Mouse (Mus musculus): Measurements from ENCODE around the gene Ptcd3. TPM values are rescaled to one million over a fixed set of nuclear protein-coding genes. Genes with fewer than 3 reads are reported as not detected.
"Not testable (repeated sequence)": the region's sequence is repeated elsewhere in the genome, so short reads cannot be mapped to it uniquely, and the experiment has no call there.

Ptcd3 gene
- polyA plus RNA-seq, 1 experiment from 2014 or later = 52.1 TPM

GRCm38 (mm10) chr6:71930053-71930452 is 21.5 kb upstream of the Ptcd3 start:
- no peaks in the 10 kb centered on the region for H3K4me1 ChIP-seq (replicated peaks)
- 68% methylated on average over 10 of the region's 10 CpGs for WGBS (ENCODE audit: insufficient replicate concordance)
- H3K4me2 ChIP-seq = no peak overlapping the region
- no peak overlapping the region for H3K9ac ChIP-seq
- H3K36me3 ChIP-seq (replicated peaks) = peaks cover 79% of the 10 kb centered on the region
- no peak overlapping the region for H3K27ac ChIP-seq (replicated peaks)
- H3K9me3 ChIP-seq (replicated peaks) = no peaks in the 10 kb centered on the region
- peak; percentile 31; the same call in 1 of the 2 replicates for ATAC-seq (ENCODE audit: insufficient read depth)
- no peaks in the 10 kb centered on the region for H3K27me3 ChIP-seq
- no peak overlapping the region for H3K4me3 ChIP-seq (replicated peaks)

GRCm38 (mm10) chr6:71927911-71928310 is 19.4 kb upstream of the Ptcd3 start:
- no peak overlapping the region for H3K9ac ChIP-seq
- ATAC-seq (ENCODE audit: insufficient read depth) = no peak

GRCm38 (mm10) chr6:71925233-71925632 is 16.7 kb upstream of the Ptcd3 start:
- 47% methylated on average over 5 of the region's 5 CpGs for WGBS (ENCODE audit: insufficient replicate concordance)
- H3K4me2 ChIP-seq; H3K4me1 ChIP-seq (replicated peaks); ATAC-seq (ENCODE audit: insufficient read depth); H3K27me3 ChIP-seq; H3K27ac ChIP-seq (replicated peaks); H3K9me3 ChIP-seq (replicated peaks); H3K4me3 ChIP-seq (replicated peaks); H3K9ac ChIP-seq: not testable (repeated sequence)
- peaks cover 75% of the 10 kb centered on the region for H3K36me3 ChIP-seq (replicated peaks)

More at GRCm38 (mm10) chr6:71927911-71928310, 19.4 kb upstream of the Ptcd3 start:
- no peaks in the 10 kb centered on the region for H3K9me3 ChIP-seq (replicated peaks)
- H3K36me3 ChIP-seq (replicated peaks) = peaks cover 76% of the 10 kb centered on the region
- no peak overlapping the region for H3K4me2 ChIP-seq
- no peaks in the 10 kb centered on the region for H3K4me1 ChIP-seq (replicated peaks)
- H3K4me3 ChIP-seq (replicated peaks) = no peak overlapping the region
- H3K27me3 ChIP-seq = no peaks in the 10 kb centered on the region
- no peak overlapping the region for H3K27ac ChIP-seq (replicated peaks)

- ATAC-seq (ENCODE audit: insufficient read depth) = no peak
- H3K27ac ChIP-seq (replicated peaks) = no peak overlapping the region
- no peak overlapping the region for H3K4me3 ChIP-seq (replicated peaks)
- no peaks in the 10 kb centered on the region for H3K27me3 ChIP-seq
- H3K4me2 ChIP-seq = no peak overlapping the region
- peaks cover 85% of the 10 kb centered on the region for H3K36me3 ChIP-seq (replicated peaks)
- H3K4me1 ChIP-seq (replicated peaks) = no peaks in the 10 kb centered on the region
- no peaks in the 10 kb centered on the region for H3K9me3 ChIP-seq (replicated peaks)
- no peak overlapping the region for H3K9ac ChIP-seq
- 82% methylated on average over 7 of the region's 7 CpGs for WGBS (ENCODE audit: insufficient replicate concordance)
These were observed 12.2 kb upstream of the Ptcd3 start for GRCm38 (mm10) chr6:71920752-71921151.

GRCm38 (mm10) chr6:71911686-71912450 is 3.3 kb upstream of the Ptcd3 start:
- Histone ChIP-seq H3K4me2 (0 out of 2 replicates have a peak overlapping the region, but pooled peaks have one; percentile 4), H3K4me3 (replicated peaks) (no peak overlapping the region), H3K4me1 (replicated peaks) (peaks cover 40% of the 10 kb centered on the region), H3K9me3 (replicated peaks) (no peaks in the 10 kb centered on the region), H3K27ac (replicated peaks) (peak overlapping the region; percentile 64), H3K9ac (no peak overlapping the region), H3K27me3 (no peaks in the 10 kb centered on the region), H3K36me3 (replicated peaks) (peaks cover 32% of the 10 kb centered on the region)
- peak; percentile 60 for ATAC-seq (ENCODE audit: insufficient read depth)
- 46% methylated on average over 5 of the region's 5 CpGs for WGBS (ENCODE audit: insufficient replicate concordance)

- H3K36me3 ChIP-seq (replicated peaks) = peaks cover 28% of the 10 kb centered on the region
- WGBS (ENCODE audit: insufficient replicate concordance) = 41% methylated on average over 6 of the region's 6 CpGs
- H3K4me3 ChIP-seq (replicated peaks) = peak overlapping the region; percentile 76
- peak overlapping the region; percentile 64; the same call in 1 of the 2 replicates for H3K9ac ChIP-seq
- H3K27me3 ChIP-seq = no peaks in the 10 kb centered on the region
- no peaks in the 10 kb centered on the region for H3K9me3 ChIP-seq (replicated peaks)
- no peak for ATAC-seq (ENCODE audit: insufficient read depth)
- H3K4me1 ChIP-seq (replicated peaks) = peaks cover 42% of the 10 kb centered on the region
- peak overlapping the region; percentile 77 for H3K4me2 ChIP-seq
- peak overlapping the region; percentile 66; the same call in 1 of the 2 replicates for H3K27ac ChIP-seq (replicated peaks)
These were observed 1.3 kb upstream of the Ptcd3 start for GRCm38 (mm10) chr6:71909840-71910239.

GRCm38 (mm10) chr6:71909384-71909783 is 834 bp upstream of the Ptcd3 start:
- WGBS (ENCODE audit: insufficient replicate concordance) = 13% methylated on average over 10 of the region's 10 CpGs
- peak overlapping the region; percentile 77 for H3K4me2 ChIP-seq
- H3K9me3 ChIP-seq (replicated peaks) = no peaks in the 10 kb centered on the region
- H3K36me3 ChIP-seq (replicated peaks) = peaks cover 30% of the 10 kb centered on the region
- peak overlapping the region; percentile 64 for H3K9ac ChIP-seq
- peaks cover 42% of the 10 kb centered on the region for H3K4me1 ChIP-seq (replicated peaks)
- H3K27ac ChIP-seq (replicated peaks) = peak overlapping the region; percentile 66; the same call in 1 of the 2 replicates
- no peaks in the 10 kb centered on the region for H3K27me3 ChIP-seq
- H3K4me3 ChIP-seq (replicated peaks) = peak overlapping the region; percentile 76
- ATAC-seq (ENCODE audit: insufficient read depth) = no peak

GRCm38 (mm10) chr6:71907702-71908235 is 781 bp downstream of the Ptcd3 start:
- Histone ChIP-seq H3K4me3 (replicated peaks) (peak overlapping the region; percentile 76), H3K27ac (replicated peaks) (no peak overlapping the region), H3K9me3 (replicated peaks) (no peaks in the 10 kb centered on the region), H3K4me1 (replicated peaks) (peaks cover 42% of the 10 kb centered on the region), H3K36me3 (replicated peaks) (peaks cover 32% of the 10 kb centered on the region), H3K9ac (peak overlapping the region; percentile 64), H3K27me3 (no peaks in the 10 kb centered on the region), H3K4me2 (peak overlapping the region; percentile 77)
- WGBS (ENCODE audit: insufficient replicate concordance) = 1% methylated on average over 4 of the region's 4 CpGs
- no peak for ATAC-seq (ENCODE audit: insufficient read depth)

- Histone ChIP-seq H3K36me3 (replicated peaks) (peaks cover 93% of the 10 kb centered on the region), H3K4me1 (replicated peaks) (no peaks in the 10 kb centered on the region), H3K4me2 (no peak overlapping the region), H3K27ac (replicated peaks) (no peak overlapping the region), H3K9me3 (replicated peaks) (no peaks in the 10 kb centered on the region), H3K9ac (no peak overlapping the region), H3K27me3 (no peaks in the 10 kb centered on the region), H3K4me3 (replicated peaks) (no peak overlapping the region)
- 67% methylated on average over 4 of the region's 4 CpGs for WGBS (ENCODE audit: insufficient replicate concordance)
- ATAC-seq (ENCODE audit: insufficient read depth) = no peak
These were observed 15.3 kb downstream of the Ptcd3 start for GRCm38 (mm10) chr6:71893263-71893662.

GRCm38 (mm10) chr6:71877965-71878760 is 30.4 kb downstream of the Ptcd3 start:
- no peaks in the 10 kb centered on the region for H3K27me3 ChIP-seq
- H3K4me3 ChIP-seq (replicated peaks) = no peak overlapping the region
- no peaks in the 10 kb centered on the region for H3K4me1 ChIP-seq (replicated peaks)
- H3K9me3 ChIP-seq (replicated peaks) = no peaks in the 10 kb centered on the region
- peaks cover 81% of the 10 kb centered on the region for H3K36me3 ChIP-seq (replicated peaks)
- H3K9ac ChIP-seq = no peak overlapping the region
- ATAC-seq (ENCODE audit: insufficient read depth) = no peak
- 76% methylated on average over 3 of the region's 3 CpGs for WGBS (ENCODE audit: insufficient replicate concordance)
- no peak overlapping the region for H3K27ac ChIP-seq (replicated peaks)
- H3K4me2 ChIP-seq = no peak overlapping the region

- H3K27me3 ChIP-seq = no peaks in the 10 kb centered on the region
- no peak overlapping the region for H3K9ac ChIP-seq
- no peaks in the 10 kb centered on the region for H3K9me3 ChIP-seq (replicated peaks)
- H3K4me1 ChIP-seq (replicated peaks) = no peaks in the 10 kb centered on the region
- peaks cover 88% of the 10 kb centered on the region for H3K36me3 ChIP-seq (replicated peaks)
- H3K4me2 ChIP-seq = no peak overlapping the region
- no peak for ATAC-seq (ENCODE audit: insufficient read depth)
- no peak overlapping the region for H3K27ac ChIP-seq (replicated peaks)
- 63% methylated on average over 9 of the region's 9 CpGs for WGBS (ENCODE audit: insufficient replicate concordance)
- no peak overlapping the region for H3K4me3 ChIP-seq (replicated peaks)
These were observed 37.2 kb downstream of the Ptcd3 start for GRCm38 (mm10) chr6:71871396-71871795.
